Mouse (Mus musculus) hindbrain, postnatal 0 days (tissue): Measurements from ENCODE around the gene Padi1. TPM values are rescaled to one million over a fixed set of nuclear protein-coding genes. Genes with fewer than 3 reads are reported as not detected.

Experiments used
- ATAC-seq: fragments of 200-750 bp; cut with Nextera tagmentation; 2 replicates; pipeline ENCODE4 v1.8.0; 2017; ENCODE audit warnings: mild to moderate bottlenecking, moderate TSS enrichment, moderate library complexity
- DNase-seq: peaks from one replicate; pipeline ENCODE4 v3.0.0-alpha.2; 2015; ENCODE audit warnings: low spot score
- H3K27ac ChIP-seq: fragments of 300-500 bp; sonication (generic); 2 replicates; pipeline ENCODE4 v1.5.1; 2014; ENCODE audit warnings: mild to moderate bottlenecking
- H3K27me3 ChIP-seq: fragments of 300-500 bp; sonication (generic); 2 replicates; pipeline ENCODE4 v1.6.1; 2014; ENCODE audit warnings: low read length, mixed read lengths; ENCODE audit not compliant: insufficient read depth
- H3K36me3 ChIP-seq: fragments of 300-500 bp; sonication (generic); 2 replicates; pipeline ENCODE4 v1.6.1; 2014; ENCODE audit warnings: low read length, mixed read lengths; ENCODE audit not compliant: insufficient read depth
- H3K4me1 ChIP-seq: fragments of 300-500 bp; sonication (generic); 2 replicates; pipeline ENCODE4 v1.6.1; 2014; ENCODE audit warnings: antibody characterized with exemption, low read length, mixed read lengths; ENCODE audit not compliant: insufficient read depth
- H3K4me2 ChIP-seq: fragments of 300-500 bp; sonication (generic); 2 replicates; pipeline ENCODE4 v1.6.1; 2014; ENCODE audit warnings: low read depth, mild to moderate bottlenecking, low read length, moderate library complexity, mixed read lengths
- H3K4me3 ChIP-seq: fragments of 300-500 bp; sonication (generic); 2 replicates; pipeline ENCODE4 v1.5.1; 2014; ENCODE audit warnings: low read length
- H3K9ac ChIP-seq: fragments of 300-500 bp; sonication (generic); replicated peaks from 2 replicates; pipeline ENCODE4 v1.6.1; 2014; ENCODE audit warnings: mild to moderate bottlenecking, low read length, moderate library complexity, mixed read lengths
- H3K9me3 ChIP-seq: fragments of 300-500 bp; sonication (generic); 2 replicates; pipeline ENCODE4 v1.6.1; 2016; ENCODE audit warnings: low read length, mixed read lengths
- CTCF ChIP-seq: IDR thresholded peaks from 2 replicates; pipeline ENCODE4 v1.5.1; 2016; ENCODE audit warnings: antibody characterized with exemption, control low read depth, low read depth
- WGBS: fragments of 180-500 bp; shearing (Covaris S2); extraction: QIAGEN DNeasy Blood & Tissue Kit; methylation state at CpG from one replicate; pipeline ENCODE4 v1.1.7; 2014; 5-methylcytosine and 5-hydroxymethylcytosine counted together
- polyA plus RNA-seq: library from polyadenylated mRNA; unstranded; fragments of >200 nt; fragmentation: Nextera tagmentation; extraction: Ambion mirVana; gene quantifications from 2 replicates; pipeline ENCODE4 v1.2.1, GENCODE M21; 2015
- total RNA-seq: library from RNA; depleted of rRNA; stranded (reverse); fragments of >200 nt; gene quantifications from 2 replicates; pipeline ENCODE4 v1.2.3, GENCODE M21; 2014

Padi1 gene
- total and polyA plus RNA-seq, 2 experiments from 2014 or later: not detected

DNA sequence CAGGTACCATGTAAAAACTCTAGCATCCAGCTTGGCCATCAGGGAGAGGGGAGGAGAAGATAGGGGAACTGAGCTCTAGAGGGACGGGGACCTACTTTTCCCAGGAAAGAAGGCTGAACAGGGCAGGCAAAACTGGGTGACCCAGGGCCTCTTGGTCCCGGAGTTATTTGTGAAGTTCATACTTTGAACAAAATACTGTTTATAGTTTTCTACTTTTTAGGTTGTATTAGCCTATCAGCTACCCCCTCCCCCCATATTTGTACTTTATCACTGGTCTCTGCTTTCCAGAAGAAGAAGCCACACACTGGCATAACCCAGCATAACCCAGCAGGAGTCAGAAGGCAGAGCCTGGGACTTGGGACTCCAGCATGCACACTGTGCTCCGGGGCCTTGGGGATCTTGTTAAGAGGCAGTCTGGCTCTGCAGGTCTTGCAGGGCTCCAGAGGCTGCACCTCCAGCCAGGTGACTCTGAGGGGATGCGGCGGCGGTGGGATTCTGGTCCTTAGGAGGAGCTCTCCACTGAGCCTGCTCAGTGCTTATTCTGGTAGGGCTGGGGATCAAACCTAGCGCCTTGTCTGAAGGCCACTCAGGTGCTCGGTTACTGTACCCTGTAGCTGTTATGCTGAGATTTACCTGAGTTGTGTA, 35.6 kb upstream of the Padi1 start:
- TF ChIP-seq CTCF: no peak
- ATAC-seq: no peak
- H3K27ac ChIP-seq: no peak overlapping the region
- WGBS: 88% methylated on average over 8 of the region's 8 CpGs
- DNase-seq: no peak
- no peak overlapping the region for H3K4me3 ChIP-seq
- H3K27me3 ChIP-seq: no peaks in the 10 kb centered on the region
- no peaks in the 10 kb centered on the region for H3K9me3 ChIP-seq
- 0 out of 2 replicates have a peak, but pooled peaks cover 4% of the 10 kb centered on the region for H3K4me1 ChIP-seq
- no peak overlapping the region for H3K9ac ChIP-seq
- no peaks in the 10 kb centered on the region for H3K36me3 ChIP-seq
- no peak overlapping the region for H3K4me2 ChIP-seq

DNA sequence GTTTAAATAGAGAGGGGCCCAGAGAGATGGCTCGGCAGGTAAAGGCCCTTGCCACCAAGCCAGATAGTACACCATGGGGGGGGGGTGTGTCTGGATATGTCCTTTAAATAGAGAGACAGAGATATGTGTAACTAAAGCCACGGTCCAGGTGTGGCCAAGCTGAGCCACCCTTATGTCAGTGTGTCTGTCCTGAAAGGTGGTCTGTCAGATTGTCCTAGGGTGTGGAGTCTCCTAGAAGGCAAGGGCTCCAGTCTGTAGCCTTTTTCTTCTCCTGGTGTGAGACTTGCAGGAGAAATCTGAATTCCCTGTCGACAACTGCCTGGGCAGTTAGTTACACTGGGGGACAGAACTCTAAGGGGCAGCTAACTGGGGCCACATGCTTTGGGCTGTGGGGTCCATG, 34.6 kb upstream of the Padi1 start:
- WGBS: 79% methylated on average over 3 of the region's 3 CpGs
- no peak for DNase-seq
- no peak for TF ChIP-seq CTCF
- Histone ChIP-seq H3K27me3 (no peaks in the 10 kb centered on the region), H3K36me3 (no peaks in the 10 kb centered on the region), H3K4me3 (no peak overlapping the region), H3K9ac (no peak overlapping the region), H3K4me1 (0 out of 2 replicates have a peak, but pooled peaks cover 4% of the 10 kb centered on the region), H3K4me2 (no peak overlapping the region), H3K27ac (no peak overlapping the region), H3K9me3 (no peaks in the 10 kb centered on the region)
- no peak for ATAC-seq

GRCm38 (mm10) chr4:140879739-140880138, 34.2 kb upstream of the Padi1 start:
- WGBS: 44% methylated on average over 4 of the region's 4 CpGs
- ATAC-seq: peak; percentile 61; the same call in 1 of the 2 replicates

DNA sequence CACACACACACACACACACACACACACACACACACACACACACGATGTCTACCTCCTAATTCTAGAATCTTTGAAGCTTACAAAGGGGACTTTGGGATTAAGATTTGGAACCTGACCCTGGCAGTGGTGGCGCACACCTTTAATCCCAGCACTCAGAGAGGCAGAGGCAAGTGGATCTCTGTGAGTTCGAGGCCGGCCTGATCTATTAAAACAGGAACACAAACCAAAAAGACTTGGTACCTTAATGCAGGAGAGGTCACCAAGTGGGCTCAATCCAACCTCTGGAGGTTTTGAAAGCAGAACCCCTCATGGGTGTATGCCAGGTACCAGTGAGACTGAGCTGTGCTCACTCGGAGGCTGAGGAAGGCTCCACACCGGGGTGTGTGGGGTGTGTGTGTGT, 33.5 kb upstream of the Padi1 start:
- Histone ChIP-seq H3K36me3 (no peaks in the 10 kb centered on the region), H3K27me3 (no peaks in the 10 kb centered on the region), H3K9ac (no peak overlapping the region), H3K4me3 (no peak overlapping the region), H3K27ac (no peak overlapping the region), H3K9me3 (no peaks in the 10 kb centered on the region), H3K4me1 (0 out of 2 replicates have a peak, but pooled peaks cover 4% of the 10 kb centered on the region), H3K4me2 (no peak overlapping the region)
- no peak for TF ChIP-seq CTCF
- DNase-seq (no peak), ATAC-seq (no peak)
- 97% methylated on average over 6 of the region's 6 CpGs for WGBS

More at GRCm38 (mm10) chr4:140879739-140880138, 34.2 kb upstream of the Padi1 start:
- peak overlapping the region; percentile 32; the same call in 1 of the 2 replicates for H3K27ac ChIP-seq
- no peak overlapping the region for H3K4me3 ChIP-seq
- 0 out of 2 replicates have a peak, but pooled peaks cover 4% of the 10 kb centered on the region for H3K4me1 ChIP-seq
- no peaks in the 10 kb centered on the region for H3K36me3 ChIP-seq
- H3K9me3 ChIP-seq: no peaks in the 10 kb centered on the region
- no peaks in the 10 kb centered on the region for H3K27me3 ChIP-seq
- H3K4me2 ChIP-seq: no peak overlapping the region
- no peak overlapping the region for H3K9ac ChIP-seq
- no peak for TF ChIP-seq CTCF
- DNase-seq: peak; percentile 56

DNA sequence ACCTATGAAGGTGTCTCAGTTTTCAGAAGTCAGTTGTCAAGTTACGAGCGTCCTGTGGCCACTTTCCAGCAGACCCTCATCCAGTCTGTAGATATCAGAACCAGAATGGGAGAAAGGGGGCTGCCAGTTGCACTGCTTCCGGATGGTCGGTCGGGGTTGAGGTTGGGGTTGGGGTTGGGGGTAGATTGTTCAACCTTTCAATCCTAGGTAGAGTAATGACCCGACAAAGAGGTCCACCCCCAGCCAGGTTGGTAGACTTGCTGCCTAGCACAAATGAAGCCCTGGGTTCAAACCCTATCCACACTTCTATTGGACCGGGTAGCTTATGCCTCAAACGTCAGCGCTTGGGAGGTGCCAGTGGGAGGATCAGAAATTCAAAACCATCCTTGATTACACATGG, 33.1 kb upstream of the Padi1 start:
- Histone ChIP-seq H3K9me3 (peaks cover 2% of the 10 kb centered on the region; the same call in 1 of the 2 replicates), H3K4me3 (no peak overlapping the region), H3K4me2 (no peak overlapping the region), H3K4me1 (0 out of 2 replicates have a peak, but pooled peaks cover 4% of the 10 kb centered on the region), H3K27me3 (no peaks in the 10 kb centered on the region), H3K36me3 (no peaks in the 10 kb centered on the region), H3K27ac (no peak overlapping the region), H3K9ac (no peak overlapping the region)
- WGBS: 91% methylated on average over 9 of the region's 9 CpGs
- ATAC-seq (no peak), DNase-seq (no peak)
- TF ChIP-seq CTCF: no peak

DNA sequence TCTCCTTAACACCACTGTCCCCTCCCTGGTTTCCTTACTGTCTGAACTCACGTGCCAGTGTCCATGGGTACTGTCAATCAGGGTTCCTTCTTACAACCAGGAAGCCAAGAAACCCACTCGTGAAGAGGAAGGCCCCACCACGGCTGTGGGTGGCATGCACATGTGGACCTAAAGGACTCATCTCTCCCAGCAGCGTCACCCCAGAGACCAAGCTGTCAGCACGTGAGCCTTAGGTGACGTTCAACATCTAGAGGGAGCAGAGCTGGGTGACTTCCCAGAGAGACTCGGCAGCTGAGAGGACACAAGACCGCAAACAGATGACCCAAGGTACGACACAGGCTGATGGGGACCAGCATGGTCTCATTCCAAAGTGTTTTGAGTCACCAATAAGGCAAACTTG, 31.9 kb upstream of the Padi1 start:
- Histone ChIP-seq H3K4me3 (no peak overlapping the region), H3K36me3 (no peaks in the 10 kb centered on the region), H3K4me2 (no peak overlapping the region), H3K9me3 (peaks cover 2% of the 10 kb centered on the region; the same call in 1 of the 2 replicates), H3K4me1 (0 out of 2 replicates have a peak, but pooled peaks cover 4% of the 10 kb centered on the region), H3K27ac (no peak overlapping the region), H3K9ac (no peak overlapping the region), H3K27me3 (no peaks in the 10 kb centered on the region)
- ATAC-seq (no peak), DNase-seq (no peak)
- TF ChIP-seq CTCF: no peak
- 58% methylated on average over 9 of the region's 9 CpGs for WGBS

DNA sequence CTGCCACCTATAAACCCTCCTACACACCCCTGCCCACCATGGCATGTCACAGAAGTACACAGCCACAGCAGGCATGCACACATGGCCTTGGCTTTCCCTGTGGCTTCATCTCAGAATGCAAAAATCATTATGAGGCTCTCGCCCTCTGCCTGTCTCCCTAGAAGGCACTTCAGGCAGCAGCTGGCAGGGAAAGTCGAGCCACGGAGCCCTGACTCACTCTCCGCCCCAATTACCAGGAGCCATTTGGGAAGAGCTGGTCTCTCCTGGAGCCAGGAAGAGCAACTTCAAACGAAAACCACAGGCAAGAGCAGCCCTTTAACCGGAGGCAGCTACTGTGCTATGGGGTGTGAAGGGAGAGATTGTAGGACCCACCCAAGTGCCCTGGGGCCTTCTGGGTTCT, 31.1 kb upstream of the Padi1 start:
- Histone ChIP-seq H3K27me3 (no peaks in the 10 kb centered on the region), H3K4me2 (no peak overlapping the region), H3K9ac (no peak overlapping the region), H3K36me3 (no peaks in the 10 kb centered on the region), H3K4me3 (no peak overlapping the region), H3K27ac (no peak overlapping the region), H3K4me1 (0 out of 2 replicates have a peak, but pooled peaks cover 4% of the 10 kb centered on the region), H3K9me3 (peaks cover 2% of the 10 kb centered on the region; the same call in 1 of the 2 replicates)
- no peak for TF ChIP-seq CTCF
- 72% methylated on average over 6 of the region's 6 CpGs for WGBS
- DNase-seq (no peak), ATAC-seq (no peak; the same call in 1 of the 2 replicates)
